Mouse (Mus musculus): ENCODE data around the gene Notch4.

The Notch4 gene

DNA sequence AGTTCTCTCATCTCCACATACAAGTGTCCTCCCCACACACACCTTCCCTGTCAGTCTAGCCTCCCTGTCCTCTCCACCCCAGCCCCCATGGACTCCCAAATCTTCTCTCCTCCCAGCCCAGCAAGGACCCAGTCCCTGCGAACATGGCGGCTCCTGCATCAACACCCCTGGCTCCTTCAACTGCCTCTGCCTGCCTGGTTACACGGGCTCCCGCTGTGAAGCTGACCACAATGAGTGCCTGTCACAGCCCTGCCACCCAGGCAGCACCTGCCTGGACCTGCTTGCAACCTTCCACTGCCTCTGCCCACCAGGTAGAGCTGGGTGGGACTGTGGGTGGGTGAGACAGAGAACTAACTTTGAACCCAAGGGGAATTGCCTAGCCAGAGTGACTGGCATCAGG, 5.9 kb downstream of the Notch4 start:
- DNase-seq (ENCODE audit: low spot score in 2 of 2) = no peak

DNA sequence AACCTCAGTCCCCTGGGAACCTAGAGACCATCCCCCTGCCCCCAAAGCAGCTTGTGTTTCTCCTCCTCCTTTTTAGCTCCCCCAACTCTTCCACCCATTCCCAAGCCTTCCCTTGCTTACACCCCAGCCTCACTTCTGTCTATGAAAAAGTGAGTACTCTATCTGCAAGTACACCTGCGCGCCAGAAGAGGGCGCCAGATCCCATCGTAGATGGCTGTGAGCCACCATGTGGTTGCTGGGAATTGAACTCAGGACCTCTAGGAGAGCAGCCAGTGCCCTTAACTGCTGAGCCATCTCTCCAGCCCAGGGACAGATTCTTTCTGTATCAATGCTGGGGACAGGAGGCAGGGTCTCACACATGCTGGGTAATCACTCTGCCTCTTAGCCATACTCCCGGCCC, 7.8 kb downstream of the Notch4 start:
- no peak for DNase-seq (ENCODE audit: low spot score in 2 of 2)

DNA sequence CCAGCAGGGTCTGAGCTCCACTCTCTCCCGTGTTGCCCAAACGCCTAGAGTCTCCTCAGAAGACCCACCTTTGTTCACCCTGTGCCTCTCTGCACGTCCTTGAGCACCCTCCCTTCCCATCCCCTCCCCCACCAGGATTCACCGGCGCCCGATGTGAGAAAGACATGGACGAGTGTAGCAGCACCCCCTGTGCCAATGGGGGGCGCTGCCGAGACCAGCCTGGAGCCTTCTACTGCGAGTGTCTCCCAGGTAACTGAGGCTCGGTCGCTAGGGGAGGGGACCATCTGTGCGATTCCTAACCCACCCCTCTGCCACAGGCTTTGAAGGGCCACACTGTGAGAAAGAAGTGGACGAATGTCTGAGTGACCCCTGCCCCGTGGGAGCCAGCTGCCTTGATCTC, 8.3 kb downstream of the Notch4 start:
- DNase-seq (ENCODE audit: low spot score in 2 of 2) = no peak

DNA sequence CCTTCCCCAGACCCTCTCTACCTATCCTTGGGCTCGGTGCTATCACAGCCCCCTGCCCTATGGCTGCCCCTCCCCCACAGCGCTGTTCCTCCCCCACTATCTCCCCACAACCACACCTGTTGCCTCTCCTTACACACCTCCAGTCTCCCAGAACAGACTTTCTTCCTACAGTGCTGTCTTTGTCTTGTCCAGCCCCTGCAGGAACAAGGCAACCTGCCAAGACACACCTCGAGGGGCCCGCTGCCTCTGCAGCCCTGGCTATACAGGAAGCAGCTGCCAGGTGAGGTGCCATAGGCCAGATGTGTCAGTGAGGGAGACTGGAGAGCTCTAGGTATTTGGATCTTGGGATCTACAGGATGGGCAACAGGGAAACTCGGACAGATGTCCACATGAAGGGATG, 12.5 kb downstream of the Notch4 start:
- DNase-seq (ENCODE audit: low spot score in 2 of 2) = no peak

DNA sequence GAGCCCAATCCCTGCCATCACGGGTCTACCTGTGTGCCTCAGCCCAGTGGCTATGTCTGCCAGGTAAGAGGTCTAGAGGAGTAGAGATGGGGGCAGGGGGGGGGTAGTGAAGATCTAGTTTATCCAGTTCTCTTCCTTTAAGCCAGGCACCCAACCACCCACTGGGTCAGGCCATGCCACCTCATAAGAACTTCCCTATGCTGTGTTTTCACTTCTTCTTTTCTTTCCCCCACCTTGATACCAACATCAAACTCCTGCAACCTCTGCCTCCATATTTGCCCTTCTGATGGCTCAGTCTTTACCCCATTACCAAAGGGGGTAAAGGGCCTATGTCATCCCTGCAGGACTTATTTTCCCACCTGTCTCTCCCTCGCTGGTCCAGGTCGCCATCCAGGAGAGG, 14.0 kb downstream of the Notch4 start:
- no peak for DNase-seq (ENCODE audit: low spot score in 2 of 2)

DNA sequence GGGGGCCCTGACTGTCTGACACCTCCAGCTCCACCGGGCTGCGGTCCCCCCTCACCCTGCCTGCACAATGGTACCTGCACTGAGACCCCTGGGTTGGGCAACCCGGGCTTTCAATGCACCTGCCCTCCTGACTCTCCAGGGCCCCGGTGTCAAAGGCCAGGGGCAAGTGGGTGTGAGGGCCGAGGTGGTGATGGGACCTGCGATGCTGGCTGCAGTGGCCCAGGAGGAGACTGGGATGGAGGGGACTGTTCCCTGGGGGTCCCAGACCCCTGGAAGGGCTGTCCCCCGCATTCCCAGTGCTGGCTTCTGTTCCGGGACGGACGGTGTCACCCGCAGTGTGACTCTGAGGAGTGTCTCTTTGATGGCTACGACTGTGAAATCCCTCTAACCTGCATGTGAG, 18.5 kb downstream of the Notch4 start:
- DNase-seq (ENCODE audit: low spot score in 2 of 2) = no peak

DNA sequence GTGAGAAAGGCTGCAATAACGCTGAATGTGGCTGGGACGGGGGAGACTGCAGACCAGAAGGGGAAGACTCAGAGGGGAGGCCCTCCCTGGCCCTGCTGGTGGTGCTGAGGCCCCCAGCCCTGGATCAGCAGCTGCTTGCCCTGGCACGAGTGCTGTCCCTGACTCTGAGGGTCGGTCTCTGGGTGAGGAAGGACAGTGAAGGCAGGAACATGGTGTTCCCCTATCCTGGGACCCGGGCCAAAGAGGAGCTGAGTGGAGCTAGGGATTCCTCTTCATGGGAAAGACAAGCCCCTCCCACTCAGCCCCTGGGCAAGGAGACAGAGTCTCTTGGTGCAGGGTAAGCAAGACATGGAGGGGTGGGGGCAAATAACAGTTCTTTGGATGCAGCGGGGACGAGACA, 19.3 kb downstream of the Notch4 start:
- no peak for DNase-seq (ENCODE audit: low spot score in 2 of 2)

DNA sequence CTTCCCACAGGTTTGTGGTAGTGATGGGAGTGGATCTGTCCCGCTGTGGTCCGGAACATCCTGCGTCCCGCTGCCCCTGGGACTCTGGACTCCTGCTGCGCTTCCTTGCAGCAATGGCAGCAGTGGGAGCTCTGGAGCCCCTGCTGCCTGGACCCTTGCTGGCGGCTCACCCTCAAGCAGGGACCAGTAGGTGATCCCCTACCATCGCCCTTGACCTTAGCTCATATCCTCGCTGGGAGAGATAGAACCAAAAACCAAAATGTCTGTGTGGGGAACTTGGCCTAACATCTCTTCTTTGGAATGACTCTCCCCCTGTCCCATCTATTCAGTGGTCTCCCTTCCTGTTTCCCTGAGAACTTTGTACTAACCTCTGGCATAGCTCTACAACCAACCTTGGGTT, 19.8 kb downstream of the Notch4 start:
- DNase-seq (ENCODE audit: low spot score in 2 of 2) = no peak

DNA sequence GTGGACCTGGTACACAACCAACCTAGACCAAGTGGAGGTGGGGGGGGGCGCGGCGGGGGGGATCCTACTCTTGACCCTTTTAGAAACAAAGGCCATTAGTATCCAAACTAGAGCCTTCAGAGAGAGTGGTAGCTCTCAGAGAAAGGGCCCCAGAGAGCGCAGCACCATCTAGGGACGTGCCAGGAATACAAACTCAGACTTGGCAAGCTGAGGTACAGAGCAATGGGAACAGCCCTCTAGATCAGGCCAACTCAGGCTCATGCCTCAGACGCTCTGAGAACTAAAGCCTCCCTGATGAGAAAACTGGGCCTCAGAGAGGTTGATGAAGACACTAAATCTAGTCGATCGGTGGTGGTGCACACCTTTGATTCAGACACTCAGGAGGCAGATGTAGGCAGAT, 21.1 kb downstream of the Notch4 start:
- DNase-seq (ENCODE audit: low spot score in 2 of 2) = no peak

DNA sequence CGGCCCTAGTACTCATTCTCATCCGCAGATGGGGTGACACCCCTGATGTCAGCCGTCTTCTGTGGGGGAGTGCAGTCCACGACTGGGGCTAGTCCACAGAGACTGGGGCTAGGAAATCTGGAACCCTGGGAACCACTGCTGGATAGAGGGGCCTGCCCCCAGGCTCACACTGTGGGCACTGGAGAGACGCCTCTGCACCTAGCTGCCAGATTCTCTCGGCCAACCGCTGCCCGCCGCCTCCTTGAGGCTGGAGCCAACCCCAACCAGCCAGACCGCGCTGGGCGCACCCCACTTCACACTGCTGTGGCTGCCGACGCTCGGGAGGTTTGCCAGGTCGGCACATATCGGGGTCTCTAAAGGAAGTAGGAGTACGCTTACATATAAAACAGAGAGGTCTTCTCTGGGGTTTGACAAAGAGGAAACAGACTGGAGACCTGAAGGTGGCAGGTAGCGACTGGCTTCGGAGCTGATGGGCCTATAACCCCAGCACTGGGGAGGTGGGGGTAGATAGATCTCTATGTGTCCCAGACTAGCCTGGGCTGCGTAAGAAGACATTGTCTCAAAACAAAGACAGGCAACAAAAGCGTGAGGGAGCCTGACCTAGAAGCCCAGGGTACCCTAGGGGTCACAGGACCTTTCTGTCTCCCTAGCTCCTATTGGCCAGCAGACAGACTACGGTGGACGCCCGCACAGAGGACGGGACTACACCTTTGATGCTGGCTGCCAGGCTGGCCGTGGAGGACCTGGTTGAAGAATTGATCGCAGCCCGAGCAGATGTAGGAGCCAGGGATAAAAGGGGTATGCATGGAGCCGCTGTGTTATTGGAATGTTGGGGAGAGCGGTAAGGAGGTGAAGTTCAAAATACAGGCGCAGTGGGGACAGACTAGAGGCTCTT, 22.1 kb downstream of the Notch4 start:
- no peak for DNase-seq (ENCODE audit: low spot score in 2 of 2)

DNA sequence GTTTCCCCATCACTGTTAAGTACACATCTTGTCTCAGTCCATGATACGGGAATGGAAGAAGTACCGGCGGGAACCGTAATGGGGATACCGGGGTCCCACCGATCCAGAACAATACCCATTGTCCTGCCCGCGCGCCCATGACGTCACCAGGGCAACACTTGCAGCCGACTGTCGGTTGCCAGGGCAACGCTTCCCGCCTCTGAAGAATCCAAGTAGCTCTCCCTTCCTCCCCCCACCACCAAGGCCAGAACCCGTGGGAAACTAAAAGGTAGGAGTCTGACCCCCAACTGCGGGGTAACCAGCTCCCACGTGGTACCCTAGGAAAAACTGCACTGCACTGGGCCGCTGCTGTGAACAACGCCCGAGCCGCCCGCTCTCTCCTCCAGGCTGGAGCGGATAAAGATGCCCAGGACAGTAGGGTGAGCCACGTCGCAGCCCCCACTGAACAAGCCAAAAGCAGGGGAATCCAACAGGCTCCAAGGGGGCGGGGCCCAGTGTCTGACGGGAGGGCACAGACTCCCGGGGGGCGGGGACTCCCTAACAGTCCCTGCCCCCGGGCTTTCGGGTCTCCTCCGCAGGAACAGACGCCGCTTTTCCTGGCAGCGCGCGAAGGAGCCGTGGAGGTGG, 22.8 kb downstream of the Notch4 start:
- DNase-seq (ENCODE audit: low spot score in 2 of 2) = peak; percentile 84 to 90

DNA sequence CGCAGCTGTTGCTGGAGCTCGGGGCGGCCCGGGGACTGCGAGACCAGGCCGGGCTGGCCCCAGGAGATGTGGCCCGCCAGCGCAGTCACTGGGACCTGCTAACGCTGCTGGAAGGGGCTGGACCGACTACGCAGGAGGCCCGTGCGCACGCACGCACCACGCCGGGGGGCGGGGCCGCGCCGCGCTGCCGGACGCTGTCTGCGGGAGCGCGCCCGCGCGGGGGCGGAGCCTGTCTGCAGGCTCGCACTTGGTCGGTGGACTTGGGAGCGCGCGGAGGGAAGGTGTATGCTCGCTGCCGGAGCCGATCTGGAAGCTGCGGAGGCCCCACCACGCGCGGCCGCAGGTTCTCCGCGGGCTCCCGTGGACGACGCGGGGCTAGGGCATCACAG, 23.3 kb downstream of the Notch4 start:
- peak; percentile 95 to 97 for DNase-seq (ENCODE audit: low spot score in 2 of 2)

DNA sequence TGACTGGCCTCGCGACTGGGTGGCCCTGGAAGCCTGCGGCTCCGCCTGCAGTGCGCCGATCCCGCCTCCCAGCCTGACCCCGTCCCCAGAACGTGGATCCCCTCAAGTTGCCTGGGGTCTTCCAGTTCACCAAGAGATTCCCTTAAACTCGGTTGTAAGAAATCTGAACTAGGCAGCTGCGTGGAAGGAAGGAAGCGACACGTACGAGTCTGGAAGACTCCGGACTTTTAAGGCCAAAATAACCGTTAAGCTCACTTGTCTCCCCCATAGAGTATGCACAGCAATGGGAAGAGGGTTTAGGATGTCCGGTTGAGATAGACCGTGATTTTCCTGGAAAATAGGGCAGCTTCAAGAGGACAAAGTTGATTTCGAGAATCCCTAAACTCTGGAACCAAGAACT, 23.7 kb downstream of the Notch4 start:
- DNase-seq (ENCODE audit: low spot score in 2 of 2) = no peak

DNA sequence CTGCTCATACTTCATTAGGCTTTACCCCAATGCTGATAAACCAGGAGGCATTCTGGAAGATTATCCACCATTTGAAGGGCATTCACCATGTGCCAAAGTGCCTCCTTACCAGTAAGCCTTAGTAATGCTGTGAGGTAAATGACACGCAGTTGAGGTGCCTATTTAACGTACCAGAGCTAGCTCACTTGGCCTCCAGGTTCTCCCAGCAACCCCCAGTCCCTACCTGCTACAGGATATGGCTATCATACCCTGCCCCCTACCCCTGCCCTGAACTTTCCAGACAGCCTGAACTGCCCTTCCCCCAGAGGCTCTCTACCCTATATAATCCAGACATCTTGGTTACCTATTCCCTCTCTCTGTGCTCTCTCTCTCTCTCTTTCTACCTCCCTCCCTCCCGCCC, 24.7 kb downstream of the Notch4 start:
- DNase-seq (ENCODE audit: low spot score in 2 of 2) = no peak

DNA sequence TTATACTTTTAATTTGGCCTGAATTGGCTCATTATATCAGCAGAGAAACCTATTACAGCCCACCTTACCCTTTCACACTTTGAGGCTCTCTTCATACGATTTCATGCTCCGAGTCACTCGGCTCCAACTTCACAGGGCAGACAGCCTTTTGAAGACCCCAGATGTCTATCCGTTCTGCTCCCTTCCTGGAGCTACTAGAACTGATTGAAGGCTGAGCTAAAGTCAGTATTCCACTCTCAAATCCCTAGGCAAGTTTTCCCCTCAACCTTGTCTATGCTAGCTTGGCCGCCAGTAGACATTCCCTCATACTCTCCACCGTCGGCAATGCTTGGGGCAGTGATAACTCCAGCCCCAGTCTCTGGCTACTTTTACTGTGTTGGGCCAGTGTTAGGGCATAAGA, 25.1 kb downstream of the Notch4 start:
- DNase-seq (ENCODE audit: low spot score in 2 of 2) = no peak

DNA sequence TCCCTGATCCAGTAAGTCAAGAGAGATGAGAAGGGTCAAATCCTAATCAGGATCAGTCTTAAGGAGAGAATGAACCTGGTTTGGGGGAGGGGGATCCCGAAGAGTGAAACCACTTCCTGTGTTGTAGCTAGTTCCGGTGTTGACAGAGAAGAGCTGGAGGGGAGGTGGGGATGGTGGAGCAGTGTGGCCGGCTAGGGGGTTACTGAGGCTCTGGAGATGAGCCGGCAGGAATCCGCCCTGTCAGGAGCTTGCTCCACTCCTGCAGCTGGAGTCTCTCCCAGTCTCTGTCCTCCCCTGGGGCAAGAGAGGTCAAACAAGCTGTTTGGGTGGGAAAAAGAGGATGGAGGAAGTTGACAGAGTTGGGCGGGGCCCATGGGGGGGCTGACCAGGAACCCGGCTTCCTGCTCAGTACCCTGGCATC, 25.6 kb downstream of the Notch4 start, which contains the start of gene Gpsm3:
Gene Gpsm3 (plus strand): TSS at position 126 of the 421 bp plus-strand sequence.
- no peak for DNase-seq (ENCODE audit: low spot score in 2 of 2)

DNA sequence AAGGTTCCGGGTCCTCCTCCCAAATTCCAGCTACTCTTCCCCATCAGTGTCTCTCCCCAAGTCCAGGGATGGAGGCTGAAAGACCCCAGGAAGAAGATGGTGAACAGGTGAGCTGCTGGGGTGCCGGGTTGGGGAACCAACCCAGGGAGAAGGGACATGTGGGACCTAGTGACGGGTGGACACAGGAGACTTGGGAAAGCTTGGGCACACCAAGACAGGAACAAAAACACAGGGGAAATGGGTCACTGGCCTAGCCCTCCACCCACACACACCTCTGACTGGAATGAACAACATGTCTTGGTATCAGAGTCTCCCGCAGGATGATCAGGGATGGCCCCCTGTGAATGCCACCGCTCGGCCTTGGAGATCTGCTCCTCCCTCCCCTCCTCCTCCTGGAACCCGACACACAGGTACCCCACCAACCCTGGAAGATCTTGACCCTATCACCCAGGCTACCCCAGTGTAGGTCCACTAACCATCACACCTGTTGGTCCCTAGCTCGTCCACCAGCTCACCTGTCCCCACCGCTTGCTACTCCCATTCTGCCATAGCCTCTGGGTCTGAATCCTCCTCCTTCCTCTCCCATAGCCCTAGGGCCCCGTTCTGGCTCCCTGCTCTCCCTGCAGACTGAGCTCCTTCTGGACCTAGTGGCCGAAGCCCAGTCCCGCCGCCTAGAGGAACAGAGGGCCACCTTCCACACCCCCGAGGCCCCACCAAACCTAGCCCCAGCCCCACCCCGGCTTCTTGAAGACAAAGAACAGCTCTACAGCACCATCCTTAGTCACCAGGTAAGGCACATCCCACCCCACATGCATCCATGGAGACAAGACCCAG, 26.3 kb downstream of the Notch4 start:
- DNase-seq (ENCODE audit: low spot score in 2 of 2) = no peak

DNA sequence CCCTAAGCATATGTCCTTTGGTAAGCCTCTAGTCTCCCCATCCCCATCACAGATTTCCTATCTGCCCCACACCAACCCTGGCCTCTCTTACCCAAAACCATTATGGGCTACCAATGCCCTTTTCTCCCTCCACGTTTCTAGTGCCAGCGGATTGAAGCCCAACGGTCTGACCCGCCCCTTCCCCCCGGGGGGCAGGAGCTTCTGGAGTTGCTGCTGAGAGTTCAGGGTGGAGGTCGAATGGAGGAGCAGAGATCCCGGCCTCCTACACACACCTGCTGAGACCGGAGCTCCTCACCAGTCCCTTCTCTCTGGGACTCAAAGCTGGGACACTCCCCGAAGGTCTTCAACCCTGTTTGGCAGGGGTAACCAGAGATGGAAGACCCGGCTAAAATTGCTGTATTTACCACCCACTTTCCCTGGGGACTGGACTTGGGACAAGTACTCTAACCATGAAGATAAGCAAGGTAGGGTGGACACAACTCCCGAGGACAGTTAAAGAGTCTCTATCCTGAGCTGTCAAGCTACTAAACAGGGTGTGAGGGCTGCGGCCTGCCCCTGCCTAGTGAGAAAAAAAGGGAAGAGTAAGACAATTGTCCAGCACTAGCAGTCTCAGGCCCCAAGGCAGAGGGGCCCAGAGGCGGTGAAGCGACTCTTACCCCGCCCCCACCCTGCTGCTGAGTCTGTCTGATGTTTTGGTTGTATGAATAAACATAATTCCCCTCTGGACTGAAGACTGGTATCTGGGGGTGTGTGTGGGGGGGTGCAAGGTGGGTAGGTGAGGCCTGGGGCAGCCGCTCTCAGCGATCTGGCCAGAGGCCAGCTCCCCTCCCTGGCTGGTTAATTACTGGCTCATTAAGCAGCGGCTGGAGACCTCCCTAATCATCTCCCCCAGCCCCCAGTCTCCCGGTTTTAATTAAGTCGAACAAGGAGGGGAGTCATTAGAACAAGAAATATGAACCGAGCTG, 27.2 kb downstream of the Notch4 start, which contains the start of gene Pbx2:
Gene Pbx2 (plus strand): TSS at position 238 of the 965 bp plus-strand sequence.
- DNase-seq (ENCODE audit: low spot score in 2 of 2) = no peak

DNA sequence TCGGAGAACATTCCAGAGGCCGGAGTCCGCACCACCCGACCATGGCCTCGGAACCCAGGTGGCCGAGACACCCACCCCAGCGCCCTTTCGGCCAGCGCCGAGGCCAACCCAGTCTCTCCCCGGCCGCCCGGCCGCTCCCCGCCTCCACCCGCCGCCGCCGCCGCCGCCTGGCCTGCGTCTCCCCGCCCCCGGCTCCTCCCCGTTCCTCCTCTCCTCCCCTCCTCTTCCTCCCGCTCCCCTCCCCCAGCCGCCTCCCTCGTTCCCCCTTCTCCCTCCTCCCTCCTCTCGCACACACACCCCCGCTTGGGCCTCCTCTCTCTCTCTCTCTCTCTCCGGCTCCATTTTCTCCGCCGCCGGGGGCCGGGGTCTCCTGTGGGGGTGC, 27.9 kb downstream of the Notch4 start:
- peak in 1 of 2 experiments; percentile 69 for DNase-seq (ENCODE audit: low spot score in 2 of 2)

DNA sequence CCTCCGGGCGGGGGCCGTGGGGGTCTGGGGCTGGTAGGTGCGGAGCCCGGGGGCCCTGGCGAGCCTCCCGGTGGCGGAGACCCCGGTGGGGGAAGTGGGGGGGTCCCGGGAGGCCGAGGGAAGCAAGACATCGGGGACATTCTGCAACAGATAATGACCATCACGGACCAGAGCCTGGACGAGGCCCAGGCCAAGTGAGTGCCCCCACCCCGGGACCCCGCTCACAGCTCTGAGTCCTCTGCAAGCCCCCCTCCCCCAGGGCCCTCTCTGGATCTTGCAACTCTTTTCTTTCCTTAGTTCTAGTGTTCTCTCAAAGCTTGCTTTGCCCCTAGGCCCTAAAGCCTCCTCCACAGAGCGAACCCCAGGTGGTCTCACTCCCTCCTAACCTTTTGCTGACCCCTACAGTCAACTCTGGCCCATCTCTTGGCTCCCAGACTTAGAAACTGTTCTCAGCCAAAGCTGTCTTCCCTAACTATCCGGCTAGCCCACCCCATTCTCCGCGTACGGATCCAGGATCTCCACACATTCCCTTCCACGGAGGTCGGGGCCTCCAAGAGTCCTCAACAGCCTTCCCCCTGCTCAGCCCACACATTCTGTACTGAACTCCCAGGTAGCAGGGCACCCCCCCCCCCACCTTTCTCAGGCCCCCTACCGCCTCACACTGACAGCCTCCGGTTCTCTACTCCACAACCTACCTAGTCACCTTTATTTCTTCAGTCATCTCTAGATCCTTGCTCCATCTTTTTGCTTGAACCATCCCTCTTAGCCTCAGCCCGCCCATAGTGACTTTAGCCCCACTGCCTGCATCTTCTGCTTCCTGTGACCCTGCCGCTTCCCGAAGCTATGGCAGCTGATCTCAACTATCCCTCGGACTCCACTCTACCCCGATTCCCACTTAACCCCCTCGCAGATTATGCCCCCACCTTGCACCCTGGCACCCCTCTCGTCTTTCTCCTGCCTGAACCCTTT, 28.8 kb downstream of the Notch4 start:
- no peak for DNase-seq (ENCODE audit: low spot score in 2 of 2)
